Mouse (Mus musculus) stomach, embryonic 14.5 days (tissue): Measurements from ENCODE around the gene Fbln7. TPM values are rescaled to one million over a fixed set of nuclear protein-coding genes. Genes with fewer than 3 reads are reported as not detected.
A peak's percentile ranks its signal among the peaks of the same experiment; 100 is the strongest.

Experiments
- ATAC-seq: fragments of 200-750 bp; cut with Nextera tagmentation; 2 replicates; pipeline ENCODE4 v1.8.0; 2017; ENCODE audit warnings: low read depth, moderate TSS enrichment; ENCODE audit not compliant: insufficient number of reproducible peaks, insufficient read depth, low FRiP score
- H3K27ac ChIP-seq: fragments of 300-500 bp; sonication (generic); 2 replicates; pipeline ENCODE4 v1.5.1; 2014; ENCODE audit warnings: mild to moderate bottlenecking, low read length, moderate library complexity, mixed read lengths
- H3K27me3 ChIP-seq: fragments of 300-500 bp; sonication (generic); 2 replicates; pipeline ENCODE4 v1.6.1; 2014; ENCODE audit warnings: low read length, control low read depth, mixed read lengths; ENCODE audit not compliant: control insufficient read depth, insufficient read depth
- H3K36me3 ChIP-seq: fragments of 300-500 bp; sonication (generic); 2 replicates; pipeline ENCODE4 v1.6.1; 2014; ENCODE audit warnings: mild to moderate bottlenecking, control low read depth, low read length, moderate library complexity, mixed read lengths; ENCODE audit not compliant: control insufficient read depth, insufficient read depth
- H3K4me1 ChIP-seq: fragments of 300-500 bp; sonication (generic); 2 replicates; pipeline ENCODE4 v1.6.1; 2014; ENCODE audit warnings: low read length, control low read depth, mixed read lengths; ENCODE audit not compliant: control insufficient read depth, insufficient read depth
- H3K4me2 ChIP-seq: fragments of 300-500 bp; sonication (generic); replicated peaks from 2 replicates; pipeline ENCODE4 v1.6.1; 2014; ENCODE audit warnings: low read depth, low read length, control low read depth
- H3K4me3 ChIP-seq: fragments of 300-500 bp; sonication (generic); 2 replicates; pipeline ENCODE4 v1.5.1; 2014; ENCODE audit warnings: low read depth, low read length, control low read depth
- H3K9ac ChIP-seq: fragments of 300-500 bp; sonication (generic); replicated peaks from 2 replicates; pipeline ENCODE4 v1.6.1; 2014; ENCODE audit warnings: low read depth, mild to moderate bottlenecking, control low read depth, low read length, moderate library complexity, mixed read lengths
- H3K9me3 ChIP-seq: fragments of 300-500 bp; sonication (generic); 2 replicates; pipeline ENCODE4 v1.6.1; 2016; ENCODE audit warnings: low read depth, low read length, control low read depth; ENCODE audit not compliant: control insufficient read depth
- WGBS: fragments of 180-500 bp; shearing (Covaris S2); extraction: QIAGEN DNeasy Blood & Tissue Kit; methylation state at CpG from one replicate; pipeline ENCODE4 v1.1.7; 2014; 5-methylcytosine and 5-hydroxymethylcytosine counted together
- polyA plus RNA-seq: library from polyadenylated mRNA; unstranded; fragments of >200 nt; fragmentation: Nextera tagmentation; extraction: Ambion mirVana; gene quantifications from 2 replicates; pipeline ENCODE4 v1.2.1, GENCODE M21; 2014

Fbln7 gene
- 2.9 and 3.4 TPM in 2 replicates for polyA plus RNA-seq

- 93% methylated on average over 9 of the region's 9 CpGs for WGBS
Observed at GRCm38 (mm10) chr2:128862636-128863035, at the start of gene Fbln7. Fbln7 (plus strand) TSS chr2:128862981.

GRCm38 (mm10) chr2:128816311-128816710, 46.5 kb upstream of the Fbln7 start:
- Histone ChIP-seq H3K9me3 (no peaks in the 10 kb centered on the region), H3K36me3 (no peaks in the 10 kb centered on the region), H3K27me3 (no peaks in the 10 kb centered on the region), H3K4me3 (no peak overlapping the region), H3K4me2 (no peak overlapping the region), H3K4me1 (peaks cover 6% of the 10 kb centered on the region; the same call in 1 of the 2 replicates), H3K27ac (no peak overlapping the region), H3K9ac (no peak overlapping the region)
- WGBS: 93% methylated on average over 1 of the region's 1 CpGs
- ATAC-seq: no peak

More at GRCm38 (mm10) chr2:128862636-128863035, at the start of gene Fbln7:
- Histone ChIP-seq H3K4me3 (peak within 1 kb of the TSS; percentile 52), H3K9me3 (no peaks in the 10 kb centered on the region), H3K4me1 (0 out of 2 replicates have a peak, but pooled peaks cover 2% of the 10 kb centered on the region), H3K9ac (0 out of 2 replicates have a peak within 1 kb of the TSS, but pooled peaks have one; percentile 21), H3K36me3 (no peaks in the 10 kb centered on the region), H3K4me2 (peak within 1 kb of the TSS; percentile 95), H3K27ac (no peak within 1 kb of the TSS), H3K27me3 (no peaks in the 10 kb centered on the region; the same call in 1 of the 2 replicates)
- ATAC-seq: no peak

- peak overlapping the region; percentile 51 for H3K4me2 ChIP-seq
- no peaks in the 10 kb centered on the region for H3K36me3 ChIP-seq
- no peak for ATAC-seq
- H3K9ac ChIP-seq: no peak overlapping the region
- no peaks in the 10 kb centered on the region for H3K27me3 ChIP-seq
- peak overlapping the region; percentile 78; the same call in 1 of the 2 replicates for H3K4me3 ChIP-seq
- H3K9me3 ChIP-seq: no peaks in the 10 kb centered on the region
- 50% methylated on average over 6 of the region's 6 CpGs for WGBS
- no peak overlapping the region; the same call in 1 of the 2 replicates for H3K27ac ChIP-seq
- H3K4me1 ChIP-seq: peaks cover 6% of the 10 kb centered on the region; the same call in 1 of the 2 replicates
Observed at GRCm38 (mm10) chr2:128816916-128817315, 45.9 kb upstream of the Fbln7 start.

GRCm38 (mm10) chr2:128817387-128817785, 45.4 kb upstream of the Fbln7 start:
- no peak; the same call in 1 of the 2 replicates for ATAC-seq
- peak overlapping the region; percentile 83; the same call in 1 of the 2 replicates for H3K27ac ChIP-seq
- peaks cover 6% of the 10 kb centered on the region; the same call in 1 of the 2 replicates for H3K4me1 ChIP-seq
- no peaks in the 10 kb centered on the region for H3K36me3 ChIP-seq
- H3K9ac ChIP-seq: no peak overlapping the region
- peak overlapping the region; percentile 51 for H3K4me2 ChIP-seq
- H3K9me3 ChIP-seq: no peaks in the 10 kb centered on the region
- peak overlapping the region; percentile 78 for H3K4me3 ChIP-seq
- 0% methylated on average over 7 of the region's 7 CpGs for WGBS
- no peaks in the 10 kb centered on the region for H3K27me3 ChIP-seq

- Histone ChIP-seq H3K4me1 (peaks cover 6% of the 10 kb centered on the region; the same call in 1 of the 2 replicates), H3K36me3 (no peaks in the 10 kb centered on the region), H3K27me3 (no peaks in the 10 kb centered on the region), H3K9me3 (no peaks in the 10 kb centered on the region), H3K4me3 (peak within 1 kb of the TSS; percentile 78), H3K27ac (peak within 1 kb of the TSS; percentile 90), H3K9ac (peak within 1 kb of the TSS; percentile 61), H3K4me2 (peak within 1 kb of the TSS; percentile 67)
- peak; percentile 90 for ATAC-seq
- WGBS: under 1% methylated on average over 59 of the region's 59 CpGs
Observed at GRCm38 (mm10) chr2:128817786-128818681, 44.7 kb upstream of the Fbln7 start, which contains the start of gene Tmem87b. Tmem87b (plus strand) TSS chr2:128818118.

- H3K4me3 ChIP-seq: peak overlapping the region; percentile 78
- peaks cover 6% of the 10 kb centered on the region; the same call in 1 of the 2 replicates for H3K4me1 ChIP-seq
- peak overlapping the region; percentile 90 for H3K27ac ChIP-seq
- H3K9ac ChIP-seq: peak overlapping the region; percentile 61
- no peaks in the 10 kb centered on the region for H3K27me3 ChIP-seq
- peak overlapping the region; percentile 67 for H3K4me2 ChIP-seq
- H3K9me3 ChIP-seq: no peaks in the 10 kb centered on the region
- 12% methylated on average over 14 of the region's 14 CpGs for WGBS
- ATAC-seq: no peak
- peaks cover 3% of the 10 kb centered on the region; the same call in 1 of the 2 replicates for H3K36me3 ChIP-seq
Observed at GRCm38 (mm10) chr2:128818956-128819643, 43.7 kb upstream of the Fbln7 start.

GRCm38 (mm10) chr2:128820631-128821030, 42.1 kb upstream of the Fbln7 start:
- Histone ChIP-seq H3K4me2 (no peak overlapping the region), H3K9me3 (no peaks in the 10 kb centered on the region), H3K27me3 (no peaks in the 10 kb centered on the region), H3K36me3 (peaks cover 3% of the 10 kb centered on the region; the same call in 1 of the 2 replicates), H3K9ac (no peak overlapping the region), H3K4me3 (no peak overlapping the region), H3K4me1 (peaks cover 6% of the 10 kb centered on the region; the same call in 1 of the 2 replicates), H3K27ac (no peak overlapping the region)
- 84% methylated on average over 2 of the region's 2 CpGs for WGBS
- ATAC-seq: no peak

- Histone ChIP-seq H3K4me1 (peaks cover 6% of the 10 kb centered on the region; the same call in 1 of the 2 replicates), H3K27ac (no peak overlapping the region), H3K4me3 (no peak overlapping the region), H3K36me3 (peaks cover 9% of the 10 kb centered on the region), H3K4me2 (no peak overlapping the region), H3K9me3 (no peaks in the 10 kb centered on the region), H3K9ac (no peak overlapping the region), H3K27me3 (no peaks in the 10 kb centered on the region)
- ATAC-seq: no peak
- 87% methylated on average over 5 of the region's 5 CpGs for WGBS
Observed at GRCm38 (mm10) chr2:128823893-128824292, 38.9 kb upstream of the Fbln7 start.
